ENCODE assay signal across 8 mouse cellular contexts in the genomic region with DNA sequence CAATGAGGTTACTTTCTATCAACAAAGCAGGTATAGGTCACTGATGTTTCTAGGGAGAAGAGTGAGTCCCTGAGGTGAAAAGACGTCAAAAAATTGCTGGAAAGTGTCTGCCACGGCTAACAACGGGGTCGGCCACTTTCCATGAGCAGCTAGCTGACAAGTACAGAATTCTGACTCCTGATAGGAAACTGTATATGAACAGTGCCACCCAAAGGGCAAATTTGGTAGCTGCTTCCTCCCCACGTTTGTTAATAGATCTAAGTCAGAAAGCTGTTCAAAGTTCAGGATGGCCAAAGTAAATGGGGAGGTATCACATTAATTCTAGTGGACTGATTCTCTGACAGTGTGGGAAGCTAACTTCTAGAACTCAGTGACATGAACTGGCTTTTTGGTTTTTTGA. TPM values are rescaled to one million over a fixed set of nuclear protein-coding genes. Genes with fewer than 3 reads are reported as not detected.
A peak's percentile ranks its signal among the peaks of the same experiment; 100 is the strongest.
DNase-seq lines count a peak whose midpoint lies in the region; ATAC-seq and TF ChIP-seq lines count a peak whose summit lies in the region.

No protein-coding gene starts in this region.

- no peaks in the 10 kb centered on the region for H3K9me3 ChIP-seq in forebrain, embryonic 16.5 days (ENCODE audit: control insufficient read depth, low read length)

- no peak; the same call in 1 of the 2 replicates for ATAC-seq in forebrain, embryonic 16.5 days

- no peaks in the 10 kb centered on the region for H3K4me1 ChIP-seq in forebrain, embryonic 16.5 days (replicated peaks; ENCODE audit: control insufficient read depth, insufficient read depth, low read length)

- H3K9ac ChIP-seq in forebrain, embryonic 16.5 days (replicated peaks; ENCODE audit: low read depth, low read length) = no peak overlapping the region

- H3K36me3 ChIP-seq in forebrain, embryonic 16.5 days (ENCODE audit: control insufficient read depth, insufficient read depth) = no peaks in the 10 kb centered on the region

- intact Hi-C loops in gastrocnemius, adult 2 months (cut with DNase I) = no loop called here

- no peak overlapping the region for H3K27ac ChIP-seq in gastrocnemius, adult 2 months
- no peak overlapping the region for H3K27ac ChIP-seq in forebrain, embryonic 16.5 days (ENCODE audit: low read length)

- DNase-seq in gastrocnemius, adult 2 months = peak; percentile 34
- no peak for DNase-seq in gastrocnemius, adult 8-10 months (ENCODE audit: low spot score in 2 of 2)
- peak; percentile 85 for DNase-seq in 3T3-L1 (ENCODE audit: low read depth, low spot score)
- peak; percentile 69 for DNase-seq in ZHBTc4 (ENCODE audit: low read depth, low spot score)
- peak; percentile 53 for DNase-seq in forelimb bud, embryonic 11.5 days (ENCODE audit: low read depth, low spot score)
- DNase-seq in layer of hippocampus, adult 9-10 months (ENCODE audit: low spot score) = peak; percentile 47
- peak; percentile 19 for DNase-seq in mesoderm, embryonic 11.5 days (ENCODE audit: low read depth, low spot score)

- 39% methylated on average over 5 of the region's 5 CpGs for WGBS in forebrain, embryonic 16.5 days

- H3K27me3 ChIP-seq in forebrain, embryonic 16.5 days (replicated peaks; ENCODE audit: control insufficient read depth, insufficient read depth, low read length) = no peaks in the 10 kb centered on the region

- H3K4me3 ChIP-seq in gastrocnemius, adult 2 months = no peak overlapping the region
- H3K4me3 ChIP-seq in forebrain, embryonic 16.5 days (replicated peaks; ENCODE audit: low read length) = no peak overlapping the region

- H3K4me2 ChIP-seq in forebrain, embryonic 16.5 days (ENCODE audit: low read length) = no peak overlapping the region

- peak; percentile 59 for TF ChIP-seq CTCF in gastrocnemius, adult 2 months (IDR thresholded peaks at IDR 0.05)

RNA-seq across cellular contexts. Expression of a gene that starts 57.8 kb away (rescaled TPM):
- total RNA-seq in gastrocnemius, adult 2 months (2021) = 10 to 100 TPM; 42.7 to 64.8 TPM
- total RNA-seq in gastrocnemius, adult 8-10 months (2022) = 10 to 100 TPM; 35.3 to 43.7 (median 38.8) TPM
- 190 and 193 TPM in 2 replicates for polyA plus RNA-seq in forebrain, embryonic 16.5 days (2015; fragmentation: Nextera tagmentation; extraction: Ambion mirVana)

Comparison
In these comparisons a context has a peak if more than half of its experiments do, and no peak if none do; other contexts are left out.
1. DNase-seq: peak in gastrocnemius, adult 2 months (single experiment), 3T3-L1 (single experiment), ZHBTc4 (single experiment), forelimb bud, embryonic 11.5 days (single experiment), layer of hippocampus, adult 9-10 months (single experiment) and mesoderm, embryonic 11.5 days (single experiment); none in gastrocnemius, adult 8-10 months (0 of 2).